ENCODE assay signal across 9 mouse cellular contexts in the genomic region with DNA sequence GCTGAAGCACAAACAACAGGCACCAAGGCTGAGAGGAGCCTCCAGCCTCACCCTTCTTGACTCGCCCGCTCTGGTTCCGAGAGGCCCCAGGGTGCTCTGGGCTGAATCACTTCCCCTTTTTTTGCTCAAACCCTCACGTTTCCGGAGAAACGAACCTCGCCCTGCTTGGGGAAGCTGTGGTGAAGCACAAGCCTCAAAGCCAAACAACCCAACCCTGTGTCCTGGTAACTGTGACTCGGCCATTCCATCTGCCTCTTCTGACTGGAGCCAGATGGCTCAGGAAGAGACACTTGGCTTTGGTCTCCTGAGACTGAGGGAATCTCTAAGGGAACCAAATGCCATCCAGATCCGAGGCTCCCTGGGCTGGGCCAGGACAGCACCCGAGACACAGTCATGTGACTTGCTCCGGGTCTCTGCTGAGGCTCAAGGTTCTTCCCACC. TPM values are rescaled to one million over a fixed set of nuclear protein-coding genes. Genes with fewer than 3 reads are reported as not detected.
A peak's percentile ranks its signal among the peaks of the same experiment; 100 is the strongest.
DNase-seq lines count a peak whose midpoint lies in the region; ATAC-seq and TF ChIP-seq lines count a peak whose summit lies in the region.
"Had no signal": no experiment of that assay in that cellular context is flagged by ENCODE, and none has a peak within 500 bp of the region (broad histone marks: within the 10 kb centered on the region; RNA-seq: fewer than 3 reads in every experiment).

No protein-coding gene starts in this region.

- no peak for TF ChIP-seq CTCF in intestine, postnatal 0 days (IDR thresholded peaks at IDR 0.05; ENCODE audit: low read depth)

- H3K4me2 ChIP-seq in intestine, postnatal 0 days (replicated peaks; ENCODE audit: low read depth), result no peak overlapping the region; the same call in 1 of the 2 replicates
- H3K4me2 ChIP-seq: heart, embryonic 13.5 days had no signal

- peak; percentile 34 to 55 for DNase-seq in adrenal gland, adult (ENCODE audit: inconsistent age in 2 of 2, low spot score in 1 of 2)
- DNase-seq in adrenal gland, postnatal 4 days (ENCODE audit: low spot score in 2 of 2), result no peak
- peak; percentile 89 to 92 for DNase-seq in B cell, adult 2 months
- DNase-seq in cerebellum, adult 11-12 months, result peak; percentile 91
- peak; percentile 62 for DNase-seq in thymus, postnatal 4 days
- DNase-seq in testis, postnatal 14 days (ENCODE audit: low spot score), result no peak

- ATAC-seq in intestine, postnatal 0 days, result no peak; the same call in 1 of the 2 replicates
- ATAC-seq in megakaryocyte-erythroid progenitor cell, adult 5-6 weeks (replicated peaks; ENCODE audit: low FRiP score, low TSS enrichment, poor library complexity, severe bottlenecking), result peak; percentile 43

- 0 out of 2 replicates have a peak overlapping the region, but pooled peaks have one; percentile 11 for H3K9ac ChIP-seq in intestine, postnatal 0 days (ENCODE audit: low read depth, low read length)
- H3K9ac ChIP-seq: heart, embryonic 13.5 days had no signal

- 0 out of 2 replicates have a peak, but pooled peaks cover 7% of the 10 kb centered on the region for H3K4me1 ChIP-seq in intestine, postnatal 0 days (replicated peaks; ENCODE audit: control insufficient read depth, insufficient read depth, low read length)

- peaks cover 12% of the 10 kb centered on the region; the same call in 1 of the 2 replicates for H3K36me3 ChIP-seq in intestine, postnatal 0 days (ENCODE audit: control insufficient read depth, insufficient read depth)

- no peaks in the 10 kb centered on the region for H3K9me3 ChIP-seq in intestine, postnatal 0 days (ENCODE audit: control insufficient read depth)
- H3K9me3 ChIP-seq: heart, embryonic 13.5 days had no signal

- H3K4me3 ChIP-seq in intestine, postnatal 0 days (ENCODE audit: low read depth, low read length), result no peak overlapping the region
- H3K4me3 ChIP-seq: heart, embryonic 13.5 days had no signal

- WGBS in intestine, postnatal 0 days, result 39% methylated on average over 11 of the region's 11 CpGs

- no peak overlapping the region for H3K27ac ChIP-seq in intestine, postnatal 0 days (ENCODE audit: low read depth, low read length)
- H3K27ac ChIP-seq: heart, embryonic 13.5 days had no signal

- no peaks in the 10 kb centered on the region for H3K27me3 ChIP-seq in intestine, postnatal 0 days (replicated peaks; ENCODE audit: control insufficient read depth, insufficient read depth, low read length)
- H3K27me3 ChIP-seq: heart, embryonic 13.5 days had no signal

RNA-seq across cellular contexts. Expression of a gene that starts 32.6 kb away (rescaled TPM):
- total RNA-seq in adrenal gland, postnatal 4 days (2021), result under 1 TPM; 0.22 to 0.37 TPM
- polyA plus RNA-seq in intestine, postnatal 0 days (2015; fragmentation: Nextera tagmentation; extraction: Ambion mirVana), result not detected in 2 replicates
- not detected in 2 replicates for total RNA-seq in megakaryocyte-erythroid progenitor cell, adult 5-6 weeks (2014; fragmentation: Nextera tagmentation)
- total RNA-seq in megakaryocyte-erythroid progenitor cell, adult 5-6 weeks (2017), result not detected in 2 replicates
- polyA plus RNA-seq: heart, embryonic 13.5 days had no signal

Comparison
In these comparisons a context has a peak if more than half of its experiments do, and no peak if none do; other contexts are left out.
1. DNase-seq: peak in adrenal gland, adult (2 of 2), B cell, adult 2 months (2 of 2), cerebellum, adult 11-12 months (single experiment) and thymus, postnatal 4 days (single experiment); none in adrenal gland, postnatal 4 days (0 of 2) and testis, postnatal 14 days (single experiment).